Mouse (Mus musculus) embryonic fibroblast, embryonic 13.5 days (primary cell): ENCODE measurements around the gene Kcnb1.

Experiments used
- CTCF ChIP-seq: IDR thresholded peaks from 2 replicates; pipeline ENCODE4 v1.5.1; 2011; ENCODE audit warnings: mild to moderate bottlenecking, control low read depth, low read length, moderate library complexity, borderline replicate concordance; ENCODE audit not compliant: insufficient read depth
- POLR2A ChIP-seq: IDR thresholded peaks from 2 replicates; pipeline ENCODE4 v1.6.1; 2011; ENCODE audit warnings: low read depth, mild to moderate bottlenecking, control low read depth, low read length, moderate library complexity

GRCm38 (mm10) chr2:167139801-167140269 lies 50.1 kb downstream of the Kcnb1 start:
- TF ChIP-seq CTCF (no peak), POLR2A (no peak)
